Mouse (Mus musculus) embryo, embryonic 11.5 days (tissue): Measurements from ENCODE around the gene Otop3.

Source experiments
- DNase-seq: peaks from one replicate; pipeline ENCODE4 v3.0.0-alpha.2; 2012; ENCODE audit warnings: low read depth, low spot score

The Otop3 gene

GRCm38 (mm10) chr11:115334531-115334930 lies at the start of gene Otop3:
Gene Otop3, plus strand, starts transcription at chr11:115334731.
- no peak for DNase-seq

- DNase-seq, result no peak
Observed at GRCm38 (mm10) chr11:115285282-115285681, 49.2 kb upstream of the Otop3 start.

DNA sequence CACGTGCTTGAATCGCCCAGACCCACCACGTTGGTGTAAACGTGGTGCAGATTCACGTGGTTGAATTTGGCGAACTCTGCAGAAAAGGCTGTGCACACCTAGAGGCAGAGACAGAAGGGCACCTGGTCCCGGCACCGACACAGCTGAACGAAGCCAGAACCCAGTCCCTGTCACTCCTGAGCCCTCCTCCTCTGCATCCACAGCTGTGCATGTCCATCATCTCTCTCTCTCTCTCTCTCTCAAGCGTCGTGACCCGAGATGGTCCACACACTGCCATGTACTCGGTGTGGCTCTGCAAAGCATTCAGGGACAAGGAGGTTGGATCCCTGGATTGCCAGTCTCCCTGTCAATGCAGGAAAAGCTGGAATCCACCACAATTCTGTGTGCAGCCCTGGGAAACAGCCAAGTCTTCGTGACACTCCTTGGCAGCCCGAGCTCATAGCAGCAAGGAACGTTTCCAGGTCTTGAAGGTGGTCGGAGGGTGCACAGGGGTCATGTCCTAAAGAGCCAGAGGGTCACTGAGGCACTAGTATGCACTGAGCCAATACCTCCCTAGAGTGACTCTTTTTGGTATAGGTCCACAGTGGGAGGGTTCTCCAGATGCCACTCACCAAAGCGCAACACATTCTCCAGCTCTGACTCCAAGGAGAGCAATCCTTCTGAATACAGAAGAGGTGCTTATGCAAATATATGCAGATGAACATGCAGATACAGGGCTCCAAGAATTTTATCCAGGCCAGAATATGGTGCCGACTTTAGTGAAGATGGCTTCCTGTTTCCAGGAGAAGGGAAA lies 48.1 kb upstream of the Otop3 start:
- DNase-seq, result no peak

DNA sequence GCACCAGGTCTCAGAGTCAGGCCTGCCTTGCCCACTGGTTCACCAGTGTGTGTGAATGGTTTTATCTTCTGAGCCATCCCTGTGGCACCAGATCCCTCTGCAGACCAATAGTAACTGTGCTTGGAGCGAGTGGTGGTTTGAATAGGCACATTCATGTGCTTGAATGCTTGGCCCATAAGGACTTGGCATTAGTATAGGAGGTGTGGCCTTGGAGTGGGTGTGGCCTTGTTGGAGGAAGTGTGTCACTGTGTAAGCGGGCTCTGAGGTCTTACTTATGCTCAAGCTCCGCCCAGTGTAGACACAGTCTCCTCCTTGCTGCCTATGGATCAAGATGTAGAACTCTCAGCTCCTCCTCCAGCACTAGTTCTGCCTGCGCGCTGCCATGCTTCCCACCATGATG lies 47.1 kb upstream of the Otop3 start:
- DNase-seq, result no peak

GRCm38 (mm10) chr11:115288305-115288704 lies 46.2 kb upstream of the Otop3 start:
- DNase-seq, result no peak

DNA sequence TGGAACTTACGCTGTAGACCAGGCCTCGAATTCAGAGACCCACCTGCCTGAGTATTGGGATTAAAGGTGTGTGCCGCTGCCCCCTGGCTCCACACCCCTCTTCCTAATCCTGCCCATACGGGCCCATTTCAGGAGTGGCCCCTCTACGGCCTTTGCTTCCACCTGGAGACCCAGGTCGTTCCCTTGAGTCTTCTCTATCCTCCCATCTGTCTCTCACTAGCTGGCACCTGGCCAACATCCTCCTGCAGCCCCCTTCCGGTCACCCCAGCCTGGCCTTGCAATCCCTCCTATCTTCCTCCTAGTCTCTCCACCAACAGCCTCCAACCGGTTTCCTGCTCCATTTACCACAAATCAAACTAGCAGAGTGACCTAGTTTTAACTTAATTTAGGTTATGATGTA lies 44.6 kb upstream of the Otop3 start:
- no peak for DNase-seq

DNA sequence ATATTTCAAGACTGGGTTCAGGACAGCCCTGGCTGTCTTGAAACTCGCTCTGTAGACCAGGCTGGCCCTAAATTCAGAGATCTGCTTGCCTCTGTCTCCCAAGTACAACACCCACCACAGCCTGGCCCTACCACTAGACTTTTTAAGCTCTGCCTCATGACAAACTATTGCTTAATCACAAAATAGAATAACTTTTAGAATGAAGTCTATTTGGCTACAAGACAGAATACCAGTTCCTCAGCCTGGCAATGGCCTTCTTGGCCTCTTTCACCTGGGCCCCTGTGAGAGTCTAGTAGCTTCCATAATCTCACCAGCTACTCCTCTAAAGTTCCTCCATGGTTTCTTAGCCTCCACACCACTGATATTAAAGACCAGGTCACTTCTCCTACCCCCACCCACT lies 44.2 kb upstream of the Otop3 start:
- DNase-seq, result no peak

DNA sequence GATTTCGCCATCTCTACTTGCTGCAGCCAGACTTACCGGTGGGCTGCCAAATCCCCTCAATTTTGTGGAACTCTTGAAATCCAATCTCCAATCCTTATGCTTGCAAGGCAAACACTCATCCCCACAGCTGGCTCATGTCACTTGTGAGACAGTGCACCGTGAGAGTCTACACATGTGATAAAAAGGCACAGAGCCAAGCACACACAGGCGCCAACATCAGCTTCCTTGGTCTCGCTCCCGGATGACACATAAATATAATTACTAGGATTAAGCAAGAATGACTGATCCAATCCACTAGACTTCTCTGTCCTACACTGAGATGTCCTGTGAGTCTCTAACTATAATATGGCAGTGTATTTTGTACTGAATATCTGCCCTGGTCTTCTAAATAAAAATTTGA lies 43.6 kb upstream of the Otop3 start:
- DNase-seq, result no peak

DNA sequence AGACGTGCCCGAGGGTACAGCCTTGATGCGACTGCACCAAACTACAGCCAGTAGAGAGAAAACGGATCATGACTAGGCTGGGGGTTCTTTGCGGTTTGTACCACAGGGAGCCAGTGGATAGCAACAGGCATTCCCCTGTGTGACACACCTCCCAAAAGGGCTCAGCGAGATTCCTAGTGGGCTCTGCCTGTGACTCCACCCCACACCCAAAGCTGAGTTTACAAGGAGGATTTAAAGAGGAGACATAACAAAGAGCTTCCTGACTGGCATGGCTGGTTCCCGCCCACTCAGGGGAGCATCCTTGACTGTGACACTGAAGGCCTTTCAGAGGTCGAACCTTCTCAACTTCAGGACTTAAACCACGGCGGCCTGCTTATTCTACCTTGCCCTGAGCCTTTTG lies 43.0 kb upstream of the Otop3 start:
- no peak for DNase-seq

DNA sequence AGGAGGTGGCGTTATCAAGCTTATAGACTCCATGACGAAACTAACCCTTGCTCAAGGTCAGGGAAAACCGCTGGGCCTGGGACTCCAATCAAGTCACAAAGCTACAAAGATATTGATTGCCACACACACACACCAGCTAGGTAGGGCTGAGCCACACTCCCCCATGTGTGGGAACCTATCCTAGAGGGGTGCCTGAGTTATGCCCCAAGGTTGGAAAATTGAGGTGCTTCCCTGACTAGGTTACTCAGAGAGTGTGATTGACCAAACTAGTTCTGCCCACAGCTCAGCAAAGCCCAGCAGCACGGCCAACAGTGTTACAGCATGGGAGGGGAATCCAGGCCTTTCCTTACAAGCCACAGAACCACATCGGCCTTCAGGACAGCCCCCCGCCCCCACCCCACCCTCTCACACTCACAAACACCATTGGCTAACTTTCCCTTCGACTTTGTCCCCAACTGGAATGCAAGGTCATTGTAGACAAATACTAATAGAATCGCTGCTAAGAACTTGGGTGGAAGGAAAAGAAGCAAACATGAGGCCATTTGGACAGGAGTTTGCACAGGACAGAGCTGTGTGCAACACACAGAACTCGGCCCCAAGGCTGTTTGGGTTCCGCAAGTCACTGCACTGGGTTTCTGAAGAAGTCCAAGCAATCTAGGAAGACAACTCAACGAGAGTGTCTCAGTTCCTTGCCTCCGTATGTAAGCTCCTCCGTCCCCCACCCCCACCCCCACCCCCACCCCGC lies 41.7 kb upstream of the Otop3 start:
- DNase-seq, result no peak

- DNase-seq, result no peak
Observed at GRCm38 (mm10) chr11:115295939-115296338, 38.6 kb upstream of the Otop3 start.

DNA sequence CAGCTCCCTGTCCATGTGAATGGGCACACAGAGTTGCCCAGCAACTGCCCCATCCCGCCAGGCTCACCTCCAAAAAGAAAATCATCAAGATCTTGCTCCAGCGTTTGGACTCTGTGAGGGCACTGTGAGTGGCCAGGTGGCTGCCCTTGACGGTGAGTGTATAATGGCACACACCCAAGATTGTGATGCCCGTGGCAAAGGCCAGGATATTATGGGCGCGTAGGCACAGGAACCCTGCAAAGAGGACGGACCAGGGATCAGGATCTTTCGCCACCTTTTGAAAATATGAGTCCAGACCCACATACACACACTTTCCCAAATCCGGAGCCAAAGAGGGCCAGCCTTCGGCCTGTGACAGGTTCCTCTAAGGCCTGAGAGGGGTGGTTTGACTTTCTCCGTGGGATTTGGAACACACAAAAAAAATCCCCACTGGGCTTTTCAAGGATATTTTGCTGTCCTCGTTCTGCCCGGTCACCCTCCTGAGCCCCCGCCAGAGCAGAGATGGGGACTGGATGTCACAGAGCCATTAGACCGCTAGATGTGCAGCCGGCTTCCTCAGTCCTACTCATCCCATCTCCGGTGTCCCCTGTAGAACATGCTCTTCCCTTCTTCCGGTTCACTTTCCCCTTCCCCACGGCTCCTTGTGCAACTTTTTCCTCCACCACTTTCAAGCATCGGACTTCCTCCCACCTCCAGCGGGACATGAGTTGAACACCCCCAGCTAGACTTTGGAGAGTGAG lies 37.9 kb upstream of the Otop3 start:
- DNase-seq, result no peak

GRCm38 (mm10) chr11:115297214-115297826 lies 37.2 kb upstream of the Otop3 start, which contains the start of gene Fads6:
Gene Fads6, minus strand, starts transcription at chr11:115297663.
- DNase-seq, result no peak

GRCm38 (mm10) chr11:115298160-115298559 lies 36.4 kb upstream of the Otop3 start:
- no peak for DNase-seq

- DNase-seq, result no peak
Observed at GRCm38 (mm10) chr11:115300745-115301144, 33.8 kb upstream of the Otop3 start.

DNA sequence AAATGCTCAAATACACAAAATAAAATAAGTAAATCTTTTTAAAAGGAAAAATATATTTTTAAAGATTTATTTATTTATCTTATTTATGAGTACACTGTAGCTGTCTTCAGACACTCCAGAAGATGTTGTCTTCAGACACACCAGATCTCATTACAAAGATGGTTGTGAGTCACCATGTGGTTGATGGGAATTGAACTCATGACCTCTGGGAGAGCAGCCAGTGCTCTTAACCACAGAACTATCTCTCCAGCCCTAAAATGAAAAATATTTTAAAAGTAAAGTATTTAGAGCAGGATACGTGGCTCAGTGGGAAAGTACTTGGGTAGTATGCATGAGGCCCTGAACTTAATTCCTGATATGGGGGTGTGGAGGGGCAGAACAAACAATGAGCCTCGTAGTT lies 33.2 kb upstream of the Otop3 start:
- DNase-seq, result no peak

- DNase-seq, result no peak
Observed at GRCm38 (mm10) chr11:115303167-115303566, 31.4 kb upstream of the Otop3 start.

DNA sequence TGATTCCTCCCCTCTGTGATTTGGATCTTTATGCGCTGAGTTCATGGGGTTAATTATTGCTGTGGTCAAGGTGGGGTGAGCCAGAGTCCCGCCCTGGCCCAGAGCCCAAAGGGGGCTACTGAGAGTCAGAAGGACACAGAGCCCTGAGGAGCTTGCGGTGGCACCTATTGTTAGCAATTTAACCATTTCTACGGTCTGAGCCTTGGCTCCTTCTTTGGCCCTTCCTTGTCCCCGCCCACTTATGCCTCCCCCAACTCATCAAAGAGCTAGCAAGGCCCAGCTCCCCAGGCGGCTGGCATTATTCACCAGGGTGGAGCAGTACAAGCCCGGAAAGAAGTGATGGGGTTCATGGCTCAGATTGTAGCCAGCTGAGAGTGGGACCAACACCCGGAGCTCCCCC lies 27.7 kb upstream of the Otop3 start, which contains the start of gene Otop2:
TSS of gene Otop2 (plus strand) at position 301 of the 400 bp plus-strand sequence.
- DNase-seq, result no peak

DNA sequence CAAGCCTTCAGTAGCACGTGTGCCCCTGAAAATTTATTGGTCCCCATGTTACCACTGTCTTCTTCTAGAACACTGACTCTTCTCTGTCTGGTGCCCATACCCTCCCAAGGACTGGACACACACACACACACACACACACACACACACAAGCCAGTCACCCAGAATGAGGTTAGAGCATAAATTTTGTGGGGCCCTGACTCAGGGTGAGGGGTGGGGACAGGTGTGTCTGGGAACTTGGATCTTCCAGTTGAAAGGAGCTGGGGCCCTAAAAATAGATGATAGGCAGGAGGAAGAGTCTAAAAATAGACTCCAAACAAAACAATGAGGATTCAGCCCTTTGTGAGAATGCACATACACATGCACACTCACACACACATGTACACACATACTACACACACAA lies 25.8 kb upstream of the Otop3 start:
- no peak for DNase-seq

GRCm38 (mm10) chr11:115314249-115314648 lies 20.3 kb upstream of the Otop3 start:
- DNase-seq, result no peak

- no peak for DNase-seq
Observed at GRCm38 (mm10) chr11:115317204-115317603, 17.3 kb upstream of the Otop3 start.
